Mouse (Mus musculus): ENCODE results near the gene Acox2.
"Not testable (repeated sequence)": the region's sequence is repeated elsewhere in the genome, so short reads cannot be mapped to it uniquely, and the experiment has no call there.

DNA sequence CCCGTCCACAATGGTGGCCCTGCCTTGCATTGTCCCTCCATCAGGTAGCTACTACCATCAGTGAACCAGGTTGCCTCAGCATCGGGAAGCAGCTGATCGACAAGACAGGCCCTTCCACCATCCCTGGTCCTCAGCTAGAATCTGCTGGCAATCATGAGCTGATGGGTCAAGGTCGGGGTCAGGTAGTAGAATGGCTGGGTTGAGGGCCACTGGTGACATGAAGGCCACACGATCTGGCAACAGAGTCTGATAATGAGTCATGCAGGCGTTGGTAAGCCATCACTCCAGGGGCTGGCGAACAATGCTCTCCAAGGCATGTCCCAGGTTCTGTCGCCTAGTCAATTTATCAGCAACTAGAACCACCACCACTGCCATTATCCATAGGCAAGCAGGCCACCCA is 12.1 kb upstream of the Acox2 start:
- TF ChIP-seq POLR2A, CTCF (IDR thresholded peaks at IDR 0.05; ENCODE audit: insufficient read depth, low read depth, low read length): not testable (repeated sequence)

Measured in olfactory bulb, adult 2 months (tissue).